In genomic region chr16:18686916-18687315, GRCm38 (mm10) we compare ENCODE assay signal across 8 mouse cellular contexts. TPM values are rescaled to one million over a fixed set of nuclear protein-coding genes. Genes with fewer than 3 reads are reported as not detected.
A peak's percentile ranks its signal among the peaks of the same experiment; 100 is the strongest.
DNase-seq lines count a peak whose midpoint lies in the region; ATAC-seq and TF ChIP-seq lines count a peak whose summit lies in the region.

No protein-coding gene starts in this region.

- peak; percentile 93 for ATAC-seq in embryonic facial prominence, embryonic 15.5 days (ENCODE audit: insufficient number of reproducible peaks, low FRiP score, low TSS enrichment, low read depth)
- peak; percentile 88 for ATAC-seq in heart, embryonic 11.5 days (replicated peaks; ENCODE audit: insufficient number of reproducible peaks, low FRiP score, low TSS enrichment)
- ATAC-seq in kidney, embryonic 16.5 days (ENCODE audit: low FRiP score, low TSS enrichment): peak; percentile 96

- TF ChIP-seq CTCF in bone marrow macrophage, adult 2 months (IDR thresholded peaks at IDR 0.05; ENCODE audit: low read depth, low read length): no peak

- H3K9me3 ChIP-seq in embryonic facial prominence, embryonic 15.5 days (replicated peaks): no peaks in the 10 kb centered on the region
- no peaks in the 10 kb centered on the region for H3K9me3 ChIP-seq in heart, embryonic 11.5 days (replicated peaks; ENCODE audit: control insufficient read depth, low read length)
- no peaks in the 10 kb centered on the region for H3K9me3 ChIP-seq in kidney, embryonic 16.5 days (ENCODE audit: low read length)

- H3K27ac ChIP-seq in bone marrow macrophage, adult 2 months (ENCODE audit: insufficient read depth, low read depth, low read length): peak overlapping the region; percentile 7; the same call in 1 of the 2 replicates
- peak overlapping the region; percentile 77 for H3K27ac ChIP-seq in embryonic facial prominence, embryonic 15.5 days (replicated peaks)
- H3K27ac ChIP-seq in heart, embryonic 11.5 days (ENCODE audit: low read depth, low read length): peak overlapping the region; percentile 57
- H3K27ac ChIP-seq in kidney, embryonic 16.5 days (ENCODE audit: low read length): peak overlapping the region; percentile 72

- H3K4me2 ChIP-seq in embryonic facial prominence, embryonic 15.5 days (replicated peaks): peak overlapping the region; percentile 57
- peak overlapping the region; percentile 62 for H3K4me2 ChIP-seq in heart, embryonic 11.5 days
- peak overlapping the region; percentile 43 for H3K4me2 ChIP-seq in kidney, embryonic 16.5 days (replicated peaks; ENCODE audit: low read depth, low read length)

- DNase-seq in A20 (ENCODE audit: low read depth, low spot score) (peak; percentile 94), liver (peak; percentile 83)
- DNase-seq in monocyte, adult 2 months (ENCODE audit: low read depth in 1 of 2, low spot score in 2 of 2): peak; percentile 24 to 40
- peak; percentile 43 to 44 for DNase-seq in spleen, postnatal 36 days (ENCODE audit: low spot score in 2 of 2)

- H3K27me3 ChIP-seq in embryonic facial prominence, embryonic 15.5 days: no peaks in the 10 kb centered on the region
- H3K27me3 ChIP-seq in heart, embryonic 11.5 days (ENCODE audit: control insufficient read depth, insufficient read depth, low read length): no peaks in the 10 kb centered on the region
- no peaks in the 10 kb centered on the region for H3K27me3 ChIP-seq in kidney, embryonic 16.5 days (ENCODE audit: insufficient read depth, low read length)

- no peak for TF ChIP-seq POLR2A in bone marrow macrophage, adult 2 months (IDR thresholded peaks at IDR 0.05; ENCODE audit: borderline replicate concordance, low read depth, low read length)

- H3K4me1 ChIP-seq in bone marrow macrophage, adult 2 months (ENCODE audit: control insufficient read depth, insufficient read depth, low read length): no peaks in the 10 kb centered on the region
- peaks cover 18% of the 10 kb centered on the region for H3K4me1 ChIP-seq in embryonic facial prominence, embryonic 15.5 days
- peaks cover 13% of the 10 kb centered on the region for H3K4me1 ChIP-seq in heart, embryonic 11.5 days (ENCODE audit: control insufficient read depth, insufficient read depth, low read length)
- peaks cover 29% of the 10 kb centered on the region for H3K4me1 ChIP-seq in kidney, embryonic 16.5 days (ENCODE audit: insufficient read depth, low read length)

- no peak overlapping the region for H3K9ac ChIP-seq in embryonic facial prominence, embryonic 15.5 days
- H3K9ac ChIP-seq in heart, embryonic 11.5 days (ENCODE audit: low read depth, low read length): peak overlapping the region; percentile 66; the same call in 1 of the 2 replicates
- peak overlapping the region; percentile 43 for H3K9ac ChIP-seq in kidney, embryonic 16.5 days (replicated peaks; ENCODE audit: low read length)

- peak overlapping the region; percentile 43 for H3K4me3 ChIP-seq in bone marrow macrophage, adult 2 months (ENCODE audit: insufficient read depth, low read length)
- peak overlapping the region; percentile 33 for H3K4me3 ChIP-seq in embryonic facial prominence, embryonic 15.5 days (replicated peaks)
- H3K4me3 ChIP-seq in heart, embryonic 11.5 days (ENCODE audit: low read depth, low read length): no peak overlapping the region
- peak overlapping the region; percentile 16 for H3K4me3 ChIP-seq in kidney, embryonic 16.5 days (ENCODE audit: low read length)

- no peaks in the 10 kb centered on the region for H3K36me3 ChIP-seq in embryonic facial prominence, embryonic 15.5 days
- H3K36me3 ChIP-seq in heart, embryonic 11.5 days (ENCODE audit: control insufficient read depth, insufficient read depth, low read length): no peaks in the 10 kb centered on the region
- no peaks in the 10 kb centered on the region for H3K36me3 ChIP-seq in kidney, embryonic 16.5 days (ENCODE audit: insufficient read depth, low read length)

- WGBS in embryonic facial prominence, embryonic 15.5 days: under 1% methylated on average over 17 of the region's 17 CpGs
- under 1% methylated on average over 17 of the region's 17 CpGs for WGBS in heart, embryonic 11.5 days (ENCODE audit: insufficient replicate concordance)
- WGBS in kidney, embryonic 16.5 days: 2% methylated on average over 17 of the region's 17 CpGs

RNA-seq across cellular contexts. Expression of gene Sept5, which starts 57.2 kb away (rescaled TPM):
- polyA plus RNA-seq in bone marrow macrophage, adult 2 months (2012; ENCODE audit: insufficient read depth, insufficient read length, missing spikeins): 0.60 and 0.83 TPM in 2 replicates
- polyA plus RNA-seq in embryonic facial prominence, embryonic 15.5 days (2015; fragmentation: Nextera tagmentation; extraction: Ambion mirVana): 51.1 and 64.8 TPM in 2 replicates
- 6.2 and 8.3 TPM in 2 replicates for polyA plus RNA-seq in heart, embryonic 11.5 days (2014; fragmentation: Nextera tagmentation; extraction: Ambion mirVana)
- 17.9 and 21.4 TPM in 2 replicates for polyA plus RNA-seq in kidney, embryonic 16.5 days (2015; fragmentation: Nextera tagmentation; extraction: Ambion mirVana)

Comparison
In these comparisons a context has a peak if more than half of its experiments do, and no peak if none do; other contexts are left out.
1. DNase-seq: peak in every context shown above with its lines; median percentile 94 in A20; 83 in liver; 44 in spleen, postnatal 36 days; 32 in monocyte, adult 2 months.
2. H3K27ac ChIP-seq: peak in every context shown above with its lines; median percentile 77 in embryonic facial prominence, embryonic 15.5 days; 72 in kidney, embryonic 16.5 days; 57 in heart, embryonic 11.5 days; 7 in bone marrow macrophage, adult 2 months.